Mouse (Mus musculus) ES-E14 (cell line): ENCODE measurements around the gene Sesn1. TPM values are rescaled to one million over a fixed set of nuclear protein-coding genes. Genes with fewer than 3 reads are reported as not detected.

Experiments
- DNase-seq: peaks from one replicate; pipeline ENCODE4 v3.0.0-alpha.2; 2013; ENCODE audit warnings: low read depth, low spot score
- H3K27ac ChIP-seq: 2 replicates; pipeline ENCODE4 v1.5.1; 2012; ENCODE audit warnings: low read depth, mild to moderate bottlenecking, low read length, moderate library complexity, mixed read lengths; ENCODE audit not compliant: poor library complexity, insufficient read depth, severe bottlenecking
- H3K36me3 ChIP-seq: 2 replicates; pipeline ENCODE4 v1.6.1; 2012; ENCODE audit warnings: mild to moderate bottlenecking, low read length, moderate library complexity, mixed read lengths; ENCODE audit not compliant: control insufficient read depth, poor library complexity, insufficient read depth, severe bottlenecking
- H3K4me1 ChIP-seq, 2 experiments: fragments of 150-350 bp in 1 of 2; sonication (generic) in 1 of 2; 2 replicates each; pipeline ENCODE4 v1.6.1; 2012; ENCODE audit warnings: low read length in 2 of 2, mild to moderate bottlenecking in 1 of 2, mixed read lengths in 1 of 2; ENCODE audit not compliant: control insufficient read depth in 2 of 2, insufficient read depth in 2 of 2, poor library complexity in 1 of 2
- H3K4me3 ChIP-seq, 2 experiments: fragments of 150-350 bp in 1 of 2; sonication (generic) in 1 of 2; 2 replicates each; pipeline ENCODE4 v1.5.1; 2012; ENCODE audit warnings: low read length in 2 of 2, low read depth in 1 of 2, mild to moderate bottlenecking in 1 of 2, mixed read lengths in 1 of 2; ENCODE audit not compliant: insufficient read depth in 1 of 2, poor library complexity in 1 of 2, severe bottlenecking in 1 of 2
- H3K9ac ChIP-seq: 2 replicates; pipeline ENCODE4 v1.6.1; 2012; ENCODE audit warnings: low read depth, mild to moderate bottlenecking, low read length, mixed read lengths; ENCODE audit not compliant: poor library complexity, insufficient read depth, severe bottlenecking
- H3K9me3 ChIP-seq: fragments of 150-350 bp; sonication (generic); 2 replicates; pipeline ENCODE4 v1.6.1; 2012; ENCODE audit warnings: low read depth, mild to moderate bottlenecking, low read length; ENCODE audit not compliant: control insufficient read depth, insufficient read depth
- CHD2 ChIP-seq: IDR thresholded peaks from 2 replicates; pipeline ENCODE4 v1.6.1; 2014; ENCODE audit warnings: mild to moderate bottlenecking, low read depth, low read length, inconsistent platforms
- HCFC1 ChIP-seq: IDR thresholded peaks from 2 replicates; pipeline ENCODE4 v1.6.1; 2012; ENCODE audit warnings: low read length, inconsistent platforms, borderline replicate concordance; ENCODE audit not compliant: insufficient read depth
- MAFK ChIP-seq: IDR thresholded peaks from 2 replicates; pipeline ENCODE4 v1.6.1; 2014; ENCODE audit warnings: mild to moderate bottlenecking, low read depth, low read length, inconsistent platforms; ENCODE audit not compliant: insufficient read depth
- ZC3H11A ChIP-seq: IDR thresholded peaks from 2 replicates; pipeline ENCODE4 v1.6.1; 2012; ENCODE audit warnings: low read depth, mild to moderate bottlenecking, inconsistent platforms, low read length, borderline replicate concordance
- ZNF384 ChIP-seq: IDR thresholded peaks from 2 replicates; pipeline ENCODE4 v1.6.1; 2012; ENCODE audit warnings: low read depth, low read length, inconsistent platforms
- in situ Hi-C, 2 experiments: fragments of 600-800 bp; cut with MboI; formaldehyde crosslinking; loops; one replicate each; pipeline ENCODE4 v1.15.1; 2025; ENCODE audit warnings: low sequenced_read_pairs in 2 of 2, inconsistent platforms in 1 of 2; ENCODE audit not compliant: unreplicated experiment in 2 of 2
- total RNA-seq: library from RNA; depleted of rRNA; stranded (reverse); fragments of 300-350 nt; gene quantifications from 2 replicates; pipeline ENCODE4 v1.2.3, GENCODE M21; 2012

Gene Sesn1
- total RNA-seq, 1 experiment, result 10.0 TPM

DNA sequence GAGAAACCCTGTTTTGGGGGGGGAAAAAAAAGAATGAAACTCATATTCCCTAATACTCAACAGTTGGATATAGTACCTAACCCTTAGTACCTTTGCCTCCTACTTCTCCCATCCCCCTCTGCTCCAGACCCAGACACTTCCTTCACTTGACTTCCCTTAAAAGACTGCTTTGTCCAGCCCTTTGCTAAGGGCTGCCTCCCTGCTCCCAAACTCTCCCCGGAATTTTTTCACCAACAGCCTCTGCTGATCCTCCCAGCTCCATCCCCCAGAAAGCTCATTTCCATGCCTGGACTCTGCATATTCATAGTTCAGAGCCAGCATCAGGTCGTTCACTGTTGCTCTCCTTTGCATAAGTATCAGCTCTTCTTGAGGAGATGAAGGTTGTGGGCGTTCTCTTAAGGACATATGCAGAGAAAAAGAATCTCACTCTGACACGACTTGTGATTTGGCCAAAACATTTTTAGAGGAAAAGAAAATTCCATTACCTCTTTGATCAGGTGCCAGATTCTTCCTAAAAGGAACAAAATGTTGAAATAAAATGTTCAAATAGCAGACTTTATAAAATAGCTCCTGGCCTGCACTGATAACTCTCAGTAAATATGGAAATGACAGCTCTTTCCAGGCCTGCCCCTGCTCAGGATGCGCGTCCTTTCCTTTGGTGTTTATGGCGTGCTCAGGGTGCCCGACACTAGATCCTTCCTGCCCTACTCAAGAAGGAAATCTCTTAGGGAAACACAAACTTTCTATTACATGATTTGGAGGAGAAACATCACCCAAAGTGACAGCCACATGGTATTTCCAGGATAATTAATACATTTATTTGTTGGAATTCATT, 74.2 kb downstream of the Sesn1 start:
- peaks cover 3 to 12% of the 10 kb centered on the region in 2 experiments; a peak in 3 of 4 replicates for H3K4me1 ChIP-seq
- H3K36me3 ChIP-seq, result no peaks in the 10 kb centered on the region
- H3K27ac ChIP-seq, result no peak overlapping the region
- no peak overlapping the region for H3K9ac ChIP-seq
- no peak for DNase-seq
- in situ Hi-C loops, result no loop called here
- no peaks in the 10 kb centered on the region for H3K9me3 ChIP-seq
- H3K4me3 ChIP-seq, result no peak overlapping the region
- TF ChIP-seq HCFC1 (no peak), CHD2 (no peak), ZC3H11A (no peak), MAFK (no peak), ZNF384 (no peak)

DNA sequence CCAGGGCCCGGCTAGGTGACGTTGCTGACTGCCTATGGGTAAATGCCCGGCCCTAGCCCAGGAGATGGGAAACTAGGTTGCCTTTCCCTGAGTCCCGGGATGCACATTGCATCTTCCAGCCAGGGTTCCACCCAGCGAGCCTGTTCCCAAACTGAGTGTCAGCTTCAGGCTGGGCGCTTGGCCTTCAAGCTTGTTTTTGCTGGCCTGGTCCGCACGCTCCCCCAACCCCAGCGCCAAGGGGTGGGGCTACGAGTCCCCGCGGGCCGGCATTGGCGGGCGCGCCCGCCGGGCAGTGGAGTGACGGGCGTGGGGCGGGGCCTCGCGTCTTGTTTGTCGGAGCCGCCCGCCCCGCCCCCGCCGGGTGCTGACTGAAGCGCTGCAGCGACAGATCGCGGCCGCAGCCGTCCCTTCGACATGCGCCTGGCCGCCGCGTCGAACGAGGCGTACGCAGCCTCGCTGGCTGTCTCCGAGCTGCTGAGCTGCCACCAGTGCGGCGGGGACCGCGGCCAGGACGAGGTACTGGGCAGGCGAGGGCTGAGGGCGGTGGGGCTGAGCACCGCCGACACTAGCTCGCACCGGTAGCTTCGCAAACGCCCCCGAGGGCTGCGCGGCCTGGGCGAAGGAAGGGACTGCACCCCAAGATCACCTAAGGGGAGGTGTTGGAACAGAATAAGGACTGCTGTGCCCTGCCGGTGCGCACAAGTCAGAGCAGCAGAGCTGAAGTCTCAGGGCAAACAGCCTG, 77.5 kb downstream of the Sesn1 start:
- Histone ChIP-seq H3K4me1 (peaks cover 3% of the 10 kb centered on the region in 2 experiments; a peak in 2 of 4 replicates), H3K9me3 (no peaks in the 10 kb centered on the region), H3K27ac (no peak overlapping the region), H3K9ac (peak overlapping the region; percentile 68), H3K4me3 (peak overlapping the region; percentile 76 to 82), H3K36me3 (no peaks in the 10 kb centered on the region)
- peak; percentile 91 for DNase-seq
- no peak for TF ChIP-seq ZC3H11A
- TF ChIP-seq MAFK, result no peak
- TF ChIP-seq ZNF384, result no peak
- TF ChIP-seq CHD2, result no peak
- no peak for TF ChIP-seq HCFC1
- in situ Hi-C loops, result no loop called here

DNA sequence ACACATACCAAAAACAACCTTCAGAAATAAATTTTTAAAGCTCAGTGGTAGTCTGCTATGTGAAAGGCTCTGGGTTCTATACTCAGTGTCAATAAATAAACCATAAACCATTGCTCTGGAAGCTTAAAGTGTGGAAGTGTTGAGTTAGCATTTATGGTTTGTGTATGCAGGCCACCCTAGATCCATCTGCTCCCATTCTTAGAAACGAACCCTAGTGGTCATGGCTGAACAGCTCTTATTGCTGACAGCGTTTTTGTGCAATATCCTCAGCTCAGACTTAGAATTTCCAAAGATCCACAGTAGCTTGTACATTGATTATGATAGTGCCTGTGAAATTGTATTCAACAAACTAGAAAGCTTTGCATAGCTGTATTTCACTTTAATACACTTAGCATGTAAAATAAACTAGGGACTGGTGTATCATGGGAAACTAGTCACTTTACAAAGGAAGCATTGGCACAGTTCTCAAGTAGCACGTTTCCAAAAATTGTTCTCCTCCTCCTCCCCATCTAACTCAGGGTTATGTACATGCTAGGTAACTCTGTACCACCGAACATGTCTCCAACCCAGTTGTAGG, 78.7 kb downstream of the Sesn1 start:
- peaks cover 3% of the 10 kb centered on the region in 2 experiments; a peak in 2 of 4 replicates for H3K4me1 ChIP-seq
- peak overlapping the region in 1 of 2 experiments; percentile 82; a peak in 1 of 4 replicates for H3K4me3 ChIP-seq
- H3K9ac ChIP-seq, result no peak overlapping the region
- H3K27ac ChIP-seq, result no peak overlapping the region
- DNase-seq, result no peak
- no peaks in the 10 kb centered on the region for H3K9me3 ChIP-seq
- in situ Hi-C loops, result no loop called here
- no peaks in the 10 kb centered on the region for H3K36me3 ChIP-seq
- TF ChIP-seq MAFK, result 0 out of 2 replicates have a peak, but pooled peaks have one; percentile 29
- TF ChIP-seq ZC3H11A, result no peak

DNA sequence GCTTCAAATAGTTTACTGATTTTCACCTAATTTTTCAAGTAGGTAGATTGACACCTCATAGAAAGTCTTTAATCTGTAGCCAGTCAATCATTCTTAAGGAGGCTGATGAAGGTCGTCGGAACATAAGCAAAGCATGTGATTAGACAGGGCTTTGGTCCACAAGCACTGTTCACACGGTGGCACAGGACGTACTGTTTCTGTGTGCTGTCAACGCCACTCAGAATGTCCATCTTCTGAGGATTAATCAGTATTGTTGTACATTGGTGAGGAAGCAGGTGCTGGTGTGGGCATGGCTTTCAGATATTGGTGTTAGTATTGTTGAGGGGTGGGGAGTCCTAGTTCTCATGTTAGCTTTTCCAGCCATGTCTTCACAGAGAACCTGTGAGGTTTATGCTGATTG, 79.8 kb downstream of the Sesn1 start:
- Histone ChIP-seq H3K27ac (no peak overlapping the region), H3K9me3 (no peaks in the 10 kb centered on the region), H3K4me1 (peaks cover 3% of the 10 kb centered on the region in 2 experiments; a peak in 2 of 4 replicates), H3K36me3 (no peaks in the 10 kb centered on the region), H3K4me3 (no peak overlapping the region), H3K9ac (no peak overlapping the region)
- in situ Hi-C loops, result no loop called here
- TF ChIP-seq ZNF384 (no peak), MAFK (no peak), CHD2 (no peak), ZC3H11A (no peak), HCFC1 (no peak)
- DNase-seq, result no peak
